Mouse (Mus musculus): ENCODE results near the gene Kif19a. TPM values are rescaled to one million over a fixed set of nuclear protein-coding genes. Genes with fewer than 3 reads are reported as not detected.

Gene Kif19a
- 2.7 and 3.0 TPM in 2 replicates for polyA plus RNA-seq (2015; fragmentation: Nextera tagmentation; extraction: Ambion mirVana)

GRCm38 (mm10) chr11:114764820-114765818 is at the start of gene Kif19a:
Kif19a (plus strand) TSS chr11:114765388.

GRCm38 (mm10) chr11:114726965-114727825 is 38.0 kb upstream of the Kif19a start, which contains the start of gene Dnaic2:
Dnaic2 (plus strand) TSS chr11:114727408.

DNA sequence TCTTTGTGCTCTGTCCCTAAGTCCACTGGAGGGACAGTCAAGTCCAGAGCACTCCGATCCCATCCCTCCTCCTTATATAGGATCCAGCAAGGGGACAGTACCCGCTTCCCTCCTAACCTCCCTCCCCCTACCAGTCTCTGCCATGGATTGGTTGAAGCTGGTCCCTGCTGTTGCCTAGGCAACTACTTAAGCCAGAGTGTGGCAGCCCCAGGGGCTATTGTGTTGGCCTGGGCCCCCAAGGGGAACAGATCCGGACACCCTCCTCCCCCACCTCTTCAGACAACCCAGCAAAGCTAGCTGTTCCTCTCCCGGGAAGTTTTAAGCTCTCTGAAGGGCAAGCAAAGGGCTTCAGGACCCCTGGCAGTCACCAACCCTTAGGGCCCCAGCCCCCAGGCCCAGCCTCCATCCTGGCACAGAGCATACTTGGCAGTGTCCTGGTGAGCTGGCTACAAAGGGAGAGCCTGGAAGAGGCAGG is 30.7 kb downstream of the Kif19a start, which contains the start of gene Btbd17:
Gene Btbd17 (minus strand): TSS at position 98 of the 475 bp plus-strand sequence.

GRCm38 (mm10) chr11:114798624-114799023 is 33.4 kb downstream of the Kif19a start, which contains the start of gene Gpr142:
Gpr142 (plus strand) TSS chr11:114798924.

Other genes with a start within 250 kb of the Kif19a start
- 870 and 974 TPM in 2 replicates for gene Rpl38, start 96.9 kb upstream of the Kif19a start, polyA plus RNA-seq (2015; fragmentation: Nextera tagmentation; extraction: Ambion mirVana)
- 37.3 and 38.7 TPM in 2 replicates for gene Ttyh2, start 90.0 kb upstream of the Kif19a start, polyA plus RNA-seq (2015; fragmentation: Nextera tagmentation; extraction: Ambion mirVana)
- gene Dnaic2, start 38.0 kb upstream of the Kif19a start, polyA plus RNA-seq (2015; fragmentation: Nextera tagmentation; extraction: Ambion mirVana): 2.7 and 2.8 TPM in 2 replicates
- 37.4 and 38.0 TPM in 2 replicates for gene Btbd17, start 30.6 kb downstream of the Kif19a start, polyA plus RNA-seq (2015; fragmentation: Nextera tagmentation; extraction: Ambion mirVana)
- not detected in 2 replicates for gene Gpr142, start 33.5 kb downstream of the Kif19a start, polyA plus RNA-seq (2015; fragmentation: Nextera tagmentation; extraction: Ambion mirVana)
- gene Gprc5c, start 85.8 kb downstream of the Kif19a start, polyA plus RNA-seq (2015; fragmentation: Nextera tagmentation; extraction: Ambion mirVana): 5.5 TPM in 2 replicates
- gene Cd300a, start 124.7 kb downstream of the Kif19a start, polyA plus RNA-seq (2015; fragmentation: Nextera tagmentation; extraction: Ambion mirVana): 1.2 and 1.4 TPM in 2 replicates
- gene Cd300lb, start 169.0 kb downstream of the Kif19a start, polyA plus RNA-seq (2015; fragmentation: Nextera tagmentation; extraction: Ambion mirVana): 0.17 TPM in 2 replicates
- not detected in 2 replicates for gene Cd300c, start 203.8 kb downstream of the Kif19a start, polyA plus RNA-seq (2015; fragmentation: Nextera tagmentation; extraction: Ambion mirVana)
- 0.25 and 0.28 TPM in 2 replicates for gene Cd300ld, start 224.5 kb downstream of the Kif19a start, polyA plus RNA-seq (2015; fragmentation: Nextera tagmentation; extraction: Ambion mirVana)
- gene Cd300c2, start 236.5 kb downstream of the Kif19a start, polyA plus RNA-seq (2015; fragmentation: Nextera tagmentation; extraction: Ambion mirVana): 2.8 and 3.6 TPM in 2 replicates

All from neural tube, postnatal 0 days (tissue).